In the genomic region with DNA sequence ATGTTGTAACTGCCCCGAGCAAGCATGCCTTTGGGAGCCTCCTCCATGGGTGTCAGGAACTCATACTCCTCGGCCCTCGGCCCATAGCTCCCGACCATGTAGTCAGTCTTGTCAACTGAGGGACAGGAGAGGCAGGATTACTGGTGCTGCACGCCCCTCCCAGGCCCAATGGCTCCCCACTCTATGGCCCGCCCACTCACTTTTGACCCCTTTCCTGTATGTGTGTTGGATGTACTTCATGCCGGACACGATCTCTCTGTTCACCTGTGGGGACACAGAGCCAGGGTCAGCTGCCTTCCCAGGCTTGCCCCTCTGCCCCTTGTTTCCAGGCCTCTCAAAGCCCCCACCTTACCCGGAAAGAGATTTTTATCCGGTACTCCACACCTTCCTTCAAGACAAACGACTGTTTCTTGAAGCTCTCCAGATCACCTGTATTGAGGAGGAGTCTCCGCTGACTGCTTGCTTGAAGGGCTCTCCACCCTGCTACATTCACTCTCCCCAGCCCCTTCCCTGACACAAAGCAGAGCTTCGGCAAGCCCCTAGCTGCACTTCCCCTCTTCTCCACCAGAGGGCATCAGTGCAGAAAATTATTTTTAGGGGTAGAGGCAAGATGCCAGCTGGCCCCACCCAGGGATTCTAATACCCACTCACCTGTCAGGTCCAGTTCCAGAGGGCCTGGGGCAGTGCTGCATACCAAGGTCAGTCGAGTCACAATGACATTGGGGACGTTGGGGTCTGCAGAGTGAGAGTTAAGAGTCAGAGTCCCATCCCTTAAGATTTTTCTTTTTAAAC, we compare ENCODE assay signal across 8 mouse cellular contexts. TPM values are rescaled to one million over a fixed set of nuclear protein-coding genes. Genes with fewer than 3 reads are reported as not detected.
A peak's percentile ranks its signal among the peaks of the same experiment; 100 is the strongest.
DNase-seq lines count a peak whose midpoint lies in the region; ATAC-seq lines count a peak whose summit lies in the region.

No protein-coding gene starts in this region.

- H3K27ac ChIP-seq in hindbrain, embryonic 16.5 days (ENCODE audit: low read depth, low read length): peak overlapping the region; percentile 11
- H3K27ac ChIP-seq in midbrain, embryonic 10.5 days (replicated peaks): peak overlapping the region; percentile 99

- H3K27me3 ChIP-seq in hindbrain, embryonic 16.5 days (replicated peaks; ENCODE audit: control insufficient read depth, insufficient read depth, low read length): no peaks in the 10 kb centered on the region
- H3K27me3 ChIP-seq in midbrain, embryonic 10.5 days (ENCODE audit: low read depth, poor library complexity, severe bottlenecking): no peaks in the 10 kb centered on the region

- intact Hi-C loops in left cerebral cortex, postnatal 4 days (cut with DNase I): no loop called here

- peaks cover 22% of the 10 kb centered on the region for H3K4me1 ChIP-seq in hindbrain, embryonic 16.5 days (ENCODE audit: control insufficient read depth, insufficient read depth, low read depth, low read length)
- H3K4me1 ChIP-seq in midbrain, embryonic 10.5 days: peaks cover 42% of the 10 kb centered on the region

- 57% methylated on average over 15 of the region's 15 CpGs for WGBS in hindbrain, embryonic 16.5 days
- WGBS in midbrain, embryonic 10.5 days: 65% methylated on average over 15 of the region's 15 CpGs

- ATAC-seq in CD4-positive, CD25-positive, alpha-beta regulatory T cell, adult 4 months: no peak
- ATAC-seq in hindbrain, embryonic 16.5 days: no peak

- H3K4me3 ChIP-seq in hindbrain, embryonic 16.5 days (ENCODE audit: low read length): peak overlapping the region; percentile 89
- peak overlapping the region; percentile 92 for H3K4me3 ChIP-seq in midbrain, embryonic 10.5 days

- peak; percentile 85 for DNase-seq in CD4-positive, CD25-positive, alpha-beta regulatory T cell, adult 2 months (ENCODE audit: low read depth, low spot score)
- peak; percentile 90 to 94 for DNase-seq in cerebellum, postnatal 10 days
- DNase-seq in frontal cortex, postnatal 36 days (ENCODE audit: low spot score in 2 of 2): peak; percentile 75
- peak; percentile 75 for DNase-seq in left cerebral cortex, postnatal 4 days
- peak; percentile 84 for DNase-seq in midbrain, embryonic 10.5 days (ENCODE audit: low spot score)
- DNase-seq in spleen, adult 18-20 months: peak; percentile 50 to 79

- H3K9ac ChIP-seq in hindbrain, embryonic 16.5 days (ENCODE audit: low read depth, low read length): peak overlapping the region; percentile 97

- peaks cover 30% of the 10 kb centered on the region for H3K36me3 ChIP-seq in hindbrain, embryonic 16.5 days (ENCODE audit: control insufficient read depth, insufficient read depth, low read length)
- H3K36me3 ChIP-seq in midbrain, embryonic 10.5 days: peaks cover 60% of the 10 kb centered on the region

- 0 out of 2 replicates have a peak, but pooled peaks cover 3% of the 10 kb centered on the region for H3K9me3 ChIP-seq in hindbrain, embryonic 16.5 days (ENCODE audit: control insufficient read depth, low read length)
- H3K9me3 ChIP-seq in midbrain, embryonic 10.5 days (replicated peaks): peaks cover 5% of the 10 kb centered on the region

- H3K4me2 ChIP-seq in hindbrain, embryonic 16.5 days (ENCODE audit: low read length): peak overlapping the region; percentile 99

RNA-seq across cellular contexts. Expression of a gene that starts 1.9 kb away (rescaled TPM):
- 100 to 1,000 TPM; 554 to 866 TPM for polyA plus RNA-seq in CD4-positive, CD25-positive, alpha-beta regulatory T cell, adult 4 months (2017; shearing (Covaris generic))
- 501 and 544 TPM in 2 replicates for polyA plus RNA-seq in hindbrain, embryonic 16.5 days (2015; fragmentation: Nextera tagmentation; extraction: Ambion mirVana)
- 100 to 1,000 TPM; 351 to 368 TPM for total RNA-seq in left cerebral cortex, postnatal 4 days (2021)
- polyA plus RNA-seq in midbrain, embryonic 10.5 days (2016; fragmentation: Nextera tagmentation; extraction: Ambion mirVana): 743 and 777 TPM in 2 replicates

RNA-seq across cellular contexts. Expression of a gene that starts 6.5 kb away (rescaled TPM):
- 100 to 1,000 TPM; 162 to 169 TPM for polyA plus RNA-seq in CD4-positive, CD25-positive, alpha-beta regulatory T cell, adult 4 months (2017; shearing (Covaris generic))
- 252 and 298 TPM in 2 replicates for polyA plus RNA-seq in hindbrain, embryonic 16.5 days (2015; fragmentation: Nextera tagmentation; extraction: Ambion mirVana)
- total RNA-seq in left cerebral cortex, postnatal 4 days (2021): 100 to 1,000 TPM; 187 to 203 TPM
- 534 and 562 TPM in 2 replicates for polyA plus RNA-seq in midbrain, embryonic 10.5 days (2016; fragmentation: Nextera tagmentation; extraction: Ambion mirVana)

RNA-seq across cellular contexts. Expression of a gene that starts 18.7 kb away (rescaled TPM):
- polyA plus RNA-seq in CD4-positive, CD25-positive, alpha-beta regulatory T cell, adult 4 months (2017; shearing (Covaris generic)): 10 to 100 TPM in 1 of 2 experiments, 1 to 10 TPM in 1; 8.5 to 42.6 TPM
- 55.8 and 202 TPM in 2 replicates for polyA plus RNA-seq in hindbrain, embryonic 16.5 days (2015; fragmentation: Nextera tagmentation; extraction: Ambion mirVana)
- 100 to 1,000 TPM; 111 to 113 TPM for total RNA-seq in left cerebral cortex, postnatal 4 days (2021)
- polyA plus RNA-seq in midbrain, embryonic 10.5 days (2016; fragmentation: Nextera tagmentation; extraction: Ambion mirVana): 605 and 647 TPM in 2 replicates

RNA-seq across cellular contexts. Expression of a gene that starts 18.7 kb away (rescaled TPM):
- 100 to 1,000 TPM; 122 to 134 TPM for polyA plus RNA-seq in CD4-positive, CD25-positive, alpha-beta regulatory T cell, adult 4 months (2017; shearing (Covaris generic))
- polyA plus RNA-seq in hindbrain, embryonic 16.5 days (2015; fragmentation: Nextera tagmentation; extraction: Ambion mirVana): 194 and 203 TPM in 2 replicates
- total RNA-seq in left cerebral cortex, postnatal 4 days (2021): 100 to 1,000 TPM; 113 to 115 TPM
- 216 and 231 TPM in 2 replicates for polyA plus RNA-seq in midbrain, embryonic 10.5 days (2016; fragmentation: Nextera tagmentation; extraction: Ambion mirVana)

RNA-seq across cellular contexts. Expression of a gene that starts 28.6 kb away (rescaled TPM):
- not detected for polyA plus RNA-seq in CD4-positive, CD25-positive, alpha-beta regulatory T cell, adult 4 months (2017; shearing (Covaris generic))
- 0.64 TPM in 1 of 2 replicates, not detected in the other for polyA plus RNA-seq in hindbrain, embryonic 16.5 days (2015; fragmentation: Nextera tagmentation; extraction: Ambion mirVana)
- total RNA-seq in left cerebral cortex, postnatal 4 days (2021): not detected
- polyA plus RNA-seq in midbrain, embryonic 10.5 days (2016; fragmentation: Nextera tagmentation; extraction: Ambion mirVana): not detected in 2 replicates
